Comparison of ENCODE assay signal across 7 mouse cellular contexts in genomic region chr10:127514111-127514698, GRCm38 (mm10). TPM values are rescaled to one million over a fixed set of nuclear protein-coding genes. Genes with fewer than 3 reads are reported as not detected.
DNase-seq lines count a peak whose midpoint lies in the region; ATAC-seq and TF ChIP-seq lines count a peak whose summit lies in the region.

No protein-coding gene starts in this region.

- TF ChIP-seq POLR2A in lung, adult 2 months (IDR thresholded peaks at IDR 0.05; ENCODE audit: borderline replicate concordance, extremely low read depth, low read depth, low read length) = no peak
- no peak for TF ChIP-seq POLR2A in limb, embryonic 14.5 days (IDR thresholded peaks at IDR 0.05; ENCODE audit: borderline replicate concordance, extremely low read depth, insufficient read depth, insufficient read length)

- no peak for DNase-seq in lung, adult 2 months
- DNase-seq in limb, embryonic 14.5 days (ENCODE audit: low spot score) = no peak
- DNase-seq in retina, postnatal 1 day = no peak
- no peak for DNase-seq in cerebellum, adult 11-12 months

- no peaks in the 10 kb centered on the region for H3K9me3 ChIP-seq in lung, embryonic 15.5 days
- no peaks in the 10 kb centered on the region for H3K9me3 ChIP-seq in forebrain, embryonic 16.5 days (ENCODE audit: control insufficient read depth, low read length)
- H3K9me3 ChIP-seq in limb, embryonic 14.5 days (ENCODE audit: control insufficient read depth, low read length) = no peaks in the 10 kb centered on the region
- no peaks in the 10 kb centered on the region for H3K9me3 ChIP-seq in stomach, embryonic 16.5 days (replicated peaks; ENCODE audit: control insufficient read depth, low read length)

- H3K27me3 ChIP-seq in lung, embryonic 15.5 days = peaks cover 68% of the 10 kb centered on the region
- peaks cover 13% of the 10 kb centered on the region for H3K27me3 ChIP-seq in forebrain, embryonic 16.5 days (replicated peaks; ENCODE audit: control insufficient read depth, insufficient read depth, low read length)
- peaks cover 65% of the 10 kb centered on the region for H3K27me3 ChIP-seq in limb, embryonic 14.5 days (ENCODE audit: control insufficient read depth, insufficient read depth, low read length)
- peaks cover 45% of the 10 kb centered on the region for H3K27me3 ChIP-seq in stomach, embryonic 16.5 days (ENCODE audit: control insufficient read depth, insufficient read depth, low read length)

- 21% methylated on average over 13 of the region's 13 CpGs for WGBS in lung, embryonic 15.5 days
- WGBS in lung, adult 2 months = 27% methylated on average over 13 of the region's 13 CpGs
- WGBS in forebrain, embryonic 16.5 days = 15% methylated on average over 13 of the region's 13 CpGs
- 13% methylated on average over 13 of the region's 13 CpGs for WGBS in limb, embryonic 14.5 days
- WGBS in stomach, embryonic 16.5 days = 28% methylated on average over 13 of the region's 13 CpGs

- peaks cover 20% of the 10 kb centered on the region for H3K36me3 ChIP-seq in lung, embryonic 15.5 days
- H3K36me3 ChIP-seq in forebrain, embryonic 16.5 days (ENCODE audit: control insufficient read depth, insufficient read depth) = peaks cover 2% of the 10 kb centered on the region; the same call in 1 of the 2 replicates
- H3K36me3 ChIP-seq in limb, embryonic 14.5 days (ENCODE audit: control insufficient read depth, insufficient read depth, low read length) = peaks cover 18% of the 10 kb centered on the region
- H3K36me3 ChIP-seq in stomach, embryonic 16.5 days (ENCODE audit: control insufficient read depth, insufficient read depth, low read length) = peaks cover 14% of the 10 kb centered on the region

- no peak for ATAC-seq in lung, embryonic 15.5 days (ENCODE audit: borderline replicate concordance, extremely low read depth, low FRiP score, low TSS enrichment)
- ATAC-seq in forebrain, embryonic 16.5 days = no peak
- no peak for ATAC-seq in limb, embryonic 14.5 days (ENCODE audit: low FRiP score, low read depth)
- no peak for ATAC-seq in stomach, embryonic 16.5 days (ENCODE audit: insufficient read depth, low FRiP score)

- H3K27ac ChIP-seq in lung, embryonic 15.5 days = no peak overlapping the region
- H3K27ac ChIP-seq in forebrain, embryonic 16.5 days (ENCODE audit: low read length) = no peak overlapping the region
- no peak overlapping the region for H3K27ac ChIP-seq in limb, embryonic 14.5 days (replicated peaks; ENCODE audit: low read depth, low read length)
- peak overlapping the region; percentile 93 for H3K27ac ChIP-seq in stomach, embryonic 16.5 days (ENCODE audit: low read length)

- no peak for TF ChIP-seq CTCF in lung, adult 2 months (IDR thresholded peaks at IDR 0.05; ENCODE audit: insufficient read depth, low read length)

- peaks cover 72% of the 10 kb centered on the region for H3K4me1 ChIP-seq in lung, embryonic 15.5 days
- H3K4me1 ChIP-seq in lung, adult 2 months (ENCODE audit: control insufficient read depth, insufficient read depth, low read length) = peaks cover 5% of the 10 kb centered on the region
- H3K4me1 ChIP-seq in forebrain, embryonic 16.5 days (replicated peaks; ENCODE audit: control insufficient read depth, insufficient read depth, low read length) = peaks cover 55% of the 10 kb centered on the region
- H3K4me1 ChIP-seq in limb, embryonic 14.5 days (ENCODE audit: control insufficient read depth, insufficient read depth, low read length) = peaks cover 46% of the 10 kb centered on the region
- peaks cover 70% of the 10 kb centered on the region for H3K4me1 ChIP-seq in stomach, embryonic 16.5 days (ENCODE audit: control insufficient read depth, insufficient read depth, low read length)

- no peak overlapping the region for H3K9ac ChIP-seq in lung, embryonic 15.5 days
- 0 out of 2 replicates have a peak overlapping the region, but pooled peaks have one; percentile 35 for H3K9ac ChIP-seq in forebrain, embryonic 16.5 days (replicated peaks; ENCODE audit: low read depth, low read length)
- no peak overlapping the region for H3K9ac ChIP-seq in limb, embryonic 14.5 days (ENCODE audit: low read depth, low read length, severe bottlenecking)
- H3K9ac ChIP-seq in stomach, embryonic 16.5 days (ENCODE audit: low read length) = peak overlapping the region; percentile 64

- H3K4me3 ChIP-seq in lung, embryonic 15.5 days = 0 out of 2 replicates have a peak overlapping the region, but pooled peaks have one; percentile 17
- no peak overlapping the region for H3K4me3 ChIP-seq in lung, adult 2 months (replicated peaks; ENCODE audit: extremely low read depth, low read depth, low read length)
- no peak overlapping the region for H3K4me3 ChIP-seq in forebrain, embryonic 16.5 days (replicated peaks; ENCODE audit: low read length)
- H3K4me3 ChIP-seq in limb, embryonic 14.5 days (replicated peaks; ENCODE audit: low read length) = peak overlapping the region; percentile 46; the same call in 1 of the 2 replicates
- peak overlapping the region; percentile 44; the same call in 1 of the 2 replicates for H3K4me3 ChIP-seq in stomach, embryonic 16.5 days (replicated peaks; ENCODE audit: low read length)

- H3K4me2 ChIP-seq in lung, embryonic 15.5 days = peak overlapping the region; percentile 94
- H3K4me2 ChIP-seq in forebrain, embryonic 16.5 days (ENCODE audit: low read length) = peak overlapping the region; percentile 98; the same call in 1 of the 2 replicates
- peak overlapping the region; percentile 7; the same call in 1 of the 2 replicates for H3K4me2 ChIP-seq in limb, embryonic 14.5 days (replicated peaks; ENCODE audit: low read depth, low read length, severe bottlenecking)
- H3K4me2 ChIP-seq in stomach, embryonic 16.5 days (ENCODE audit: low read depth, low read length) = peak overlapping the region; percentile 68

RNA-seq across cellular contexts. Expression of gene Ndufa4l2, which starts 0.6 kb away (rescaled TPM):
- 89.4 and 100 TPM in 2 replicates for polyA plus RNA-seq in lung, embryonic 15.5 days (2015; fragmentation: Nextera tagmentation; extraction: Ambion mirVana)
- polyA plus RNA-seq in lung, adult 2 months (2012; rRNA removed) = 107 and 124 TPM in 2 replicates
- polyA plus RNA-seq in forebrain, embryonic 16.5 days (2015; fragmentation: Nextera tagmentation; extraction: Ambion mirVana) = 17.6 and 21.3 TPM in 2 replicates
- polyA plus RNA-seq in limb, embryonic 14.5 days (2012; rRNA removed) = 31.7 and 36.9 TPM in 2 replicates
- polyA plus RNA-seq in limb, embryonic 14.5 days (2014; fragmentation: Nextera tagmentation; extraction: Ambion mirVana) = 44.5 and 62.9 TPM in 2 replicates
- 192 and 231 TPM in 2 replicates for polyA plus RNA-seq in stomach, embryonic 16.5 days (2015; fragmentation: Nextera tagmentation; extraction: Ambion mirVana)

RNA-seq across cellular contexts. Expression of gene Shmt2, which starts 8.0 kb away (rescaled TPM):
- polyA plus RNA-seq in lung, embryonic 15.5 days (2015; fragmentation: Nextera tagmentation; extraction: Ambion mirVana) = 110 and 111 TPM in 2 replicates
- polyA plus RNA-seq in lung, adult 2 months (2012; rRNA removed) = 40.3 and 57.7 TPM in 2 replicates
- polyA plus RNA-seq in forebrain, embryonic 16.5 days (2015; fragmentation: Nextera tagmentation; extraction: Ambion mirVana) = 78.9 and 80.4 TPM in 2 replicates
- 146 and 178 TPM in 2 replicates for polyA plus RNA-seq in limb, embryonic 14.5 days (2012; rRNA removed)
- 89.4 and 94.6 TPM in 2 replicates for polyA plus RNA-seq in limb, embryonic 14.5 days (2014; fragmentation: Nextera tagmentation; extraction: Ambion mirVana)
- polyA plus RNA-seq in stomach, embryonic 16.5 days (2015; fragmentation: Nextera tagmentation; extraction: Ambion mirVana) = 152 and 163 TPM in 2 replicates

RNA-seq across cellular contexts. Expression of gene Stac3, which starts 12.7 kb away (rescaled TPM):
- 0.64 and 1.0 TPM in 2 replicates for polyA plus RNA-seq in lung, embryonic 15.5 days (2015; fragmentation: Nextera tagmentation; extraction: Ambion mirVana)
- polyA plus RNA-seq in lung, adult 2 months (2012; rRNA removed) = 1.5 and 5.8 TPM in 2 replicates
- 0.98 and 1.8 TPM in 2 replicates for polyA plus RNA-seq in forebrain, embryonic 16.5 days (2015; fragmentation: Nextera tagmentation; extraction: Ambion mirVana)
- polyA plus RNA-seq in limb, embryonic 14.5 days (2012; rRNA removed) = 33.3 and 43.2 TPM in 2 replicates
- 2.0 and 4.4 TPM in 2 replicates for polyA plus RNA-seq in limb, embryonic 14.5 days (2014; fragmentation: Nextera tagmentation; extraction: Ambion mirVana)
- 0.70 and 5.5 TPM in 2 replicates for polyA plus RNA-seq in stomach, embryonic 16.5 days (2015; fragmentation: Nextera tagmentation; extraction: Ambion mirVana)

RNA-seq across cellular contexts. Expression of gene Nxph4, which starts 20.2 kb away (rescaled TPM):
- 1.3 and 1.9 TPM in 2 replicates for polyA plus RNA-seq in lung, embryonic 15.5 days (2015; fragmentation: Nextera tagmentation; extraction: Ambion mirVana)
- 0.23 and 0.24 TPM in 2 replicates for polyA plus RNA-seq in lung, adult 2 months (2012; rRNA removed)
- polyA plus RNA-seq in forebrain, embryonic 16.5 days (2015; fragmentation: Nextera tagmentation; extraction: Ambion mirVana) = 32.5 and 36.0 TPM in 2 replicates
- 7.2 and 9.6 TPM in 2 replicates for polyA plus RNA-seq in limb, embryonic 14.5 days (2012; rRNA removed)
- 17.5 and 19.9 TPM in 2 replicates for polyA plus RNA-seq in limb, embryonic 14.5 days (2014; fragmentation: Nextera tagmentation; extraction: Ambion mirVana)
- 3.4 and 4.6 TPM in 2 replicates for polyA plus RNA-seq in stomach, embryonic 16.5 days (2015; fragmentation: Nextera tagmentation; extraction: Ambion mirVana)

Comparison
In these comparisons a context has a peak if more than half of its experiments do, and no peak if none do; other contexts are left out.
1. H3K4me3 ChIP-seq: peak in lung, embryonic 15.5 days (single experiment), limb, embryonic 14.5 days (single experiment) and stomach, embryonic 16.5 days (single experiment); none in lung, adult 2 months (single experiment) and forebrain, embryonic 16.5 days (single experiment).
2. H3K4me2 ChIP-seq: peak in every context shown above with its lines; median percentile 98 in forebrain, embryonic 16.5 days; 94 in lung, embryonic 15.5 days; 68 in stomach, embryonic 16.5 days; 7 in limb, embryonic 14.5 days.
3. H3K9ac ChIP-seq: peak in forebrain, embryonic 16.5 days (single experiment) and stomach, embryonic 16.5 days (single experiment); none in lung, embryonic 15.5 days (single experiment) and limb, embryonic 14.5 days (single experiment).